Mouse (Mus musculus): ENCODE data around the gene L3mbtl3. TPM values are rescaled to one million over a fixed set of nuclear protein-coding genes. Genes with fewer than 3 reads are reported as not detected.

The L3mbtl3 gene
- total and polyA plus RNA-seq, 3 experiments, result 1.8 to 3.5 TPM; not detected in 1

DNA sequence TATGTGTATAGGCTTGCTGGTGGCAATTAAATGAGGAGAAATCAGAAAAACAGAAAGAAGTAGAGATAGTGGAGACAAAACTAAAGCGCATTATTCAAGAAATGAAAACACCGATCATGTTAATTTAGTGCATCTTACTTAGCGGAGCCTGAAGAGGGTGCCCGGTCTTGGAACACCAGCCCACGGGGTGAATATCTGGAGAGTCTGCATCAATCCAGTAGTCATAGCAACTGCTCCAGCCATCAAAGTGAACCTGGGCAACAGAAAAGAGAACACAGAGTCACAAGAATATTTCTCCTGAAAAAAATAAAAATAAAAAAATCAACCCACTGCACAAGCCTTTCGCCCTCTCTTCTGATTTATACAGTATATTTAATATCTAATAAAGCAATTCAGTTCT, 72.3 kb downstream of the L3mbtl3 start:
- no peaks in the 10 kb centered on the region for H3K36me3 ChIP-seq (ENCODE audit: control insufficient read depth in 1 of 2, insufficient read depth in 2 of 2, low read length in 2 of 2)
- no peaks in the 10 kb centered on the region for H3K9me3 ChIP-seq (replicated peaks; ENCODE audit: insufficient read depth, low read length)
- no peaks in the 10 kb centered on the region for H3K79me2 ChIP-seq (ENCODE audit: control insufficient read depth, insufficient read depth, low read length, poor library complexity)
- H3K4me3 ChIP-seq (ENCODE audit: control insufficient read depth in 1 of 2, insufficient read depth in 1 of 2, low read depth in 2 of 2, low read length in 2 of 2), result no peak overlapping the region
- TF ChIP-seq BHLHE40 (IDR thresholded peaks at IDR 0.05; ENCODE audit: borderline replicate concordance, low read depth, low read length), result no peak
- no peak for TF ChIP-seq HCFC1 (IDR thresholded peaks at IDR 0.05; ENCODE audit: low read depth, low read length)
- no peak for TF ChIP-seq MXI1 (IDR thresholded peaks at IDR 0.05; ENCODE audit: low read depth, low read length)
- no peak for TF ChIP-seq E2F4 (IDR thresholded peaks at IDR 0.05; ENCODE audit: borderline replicate concordance, low read depth, low read length)
- no peak for TF ChIP-seq MEF2A (IDR thresholded peaks at IDR 0.05; ENCODE audit: extremely low read depth, insufficient replicate concordance, low read depth, low read length, poor library complexity, severe bottlenecking)
- TF ChIP-seq ELF1 (IDR thresholded peaks at IDR 0.05; ENCODE audit: low read depth, low read length), result no peak
- no peak for TF ChIP-seq ZNF384 (IDR thresholded peaks at IDR 0.05; ENCODE audit: low read depth, low read length)
- TF ChIP-seq RAD21 (IDR thresholded peaks at IDR 0.05; ENCODE audit: low read depth, low read length), result no peak
- no peak for TF ChIP-seq TCF12 (IDR thresholded peaks at IDR 0.05; ENCODE audit: low read depth, low read length)
- no peak for TF ChIP-seq MAX (IDR thresholded peaks at IDR 0.05; ENCODE audit: low read length)
- no peak for TF ChIP-seq CHD2 (IDR thresholded peaks at IDR 0.05; ENCODE audit: low read length)
- no peak for TF ChIP-seq CTCF (IDR thresholded peaks at IDR 0.05 in 2 of 3, conservative IDR thresholded peaks at IDR 0.05 in 1 of 3; ENCODE audit: control insufficient read depth in 1 of 3, insufficient read depth in 1 of 3, low read depth in 2 of 3, low read length in 3 of 3, poor library complexity in 1 of 3, severe bottlenecking in 1 of 3)
- no peak for TF ChIP-seq SMC3 (IDR thresholded peaks at IDR 0.05; ENCODE audit: low read depth, low read length)
- TF ChIP-seq USF2 (IDR thresholded peaks at IDR 0.05; ENCODE audit: borderline replicate concordance in 1 of 2, insufficient read depth in 1 of 2, low read depth in 1 of 2, low read length in 2 of 2), result no peak
- DNase-seq (ENCODE audit: low read depth, low spot score), result no peak
- no peak overlapping the region for H3K27ac ChIP-seq (ENCODE audit: control insufficient read depth, low read depth, low read length)
- H3K27me3 ChIP-seq (ENCODE audit: control insufficient read depth in 1 of 2, insufficient read depth in 2 of 2, low read length in 2 of 2), result no peaks in the 10 kb centered on the region; a peak in 1 of 4 replicates
- no peak overlapping the region for H3K9ac ChIP-seq (ENCODE audit: control insufficient read depth, low read depth, low read length, poor library complexity, severe bottlenecking)
- H3K4me1 ChIP-seq (ENCODE audit: control insufficient read depth in 1 of 2, insufficient read depth in 2 of 2, low read length in 2 of 2), result no peaks in the 10 kb centered on the region

DNA sequence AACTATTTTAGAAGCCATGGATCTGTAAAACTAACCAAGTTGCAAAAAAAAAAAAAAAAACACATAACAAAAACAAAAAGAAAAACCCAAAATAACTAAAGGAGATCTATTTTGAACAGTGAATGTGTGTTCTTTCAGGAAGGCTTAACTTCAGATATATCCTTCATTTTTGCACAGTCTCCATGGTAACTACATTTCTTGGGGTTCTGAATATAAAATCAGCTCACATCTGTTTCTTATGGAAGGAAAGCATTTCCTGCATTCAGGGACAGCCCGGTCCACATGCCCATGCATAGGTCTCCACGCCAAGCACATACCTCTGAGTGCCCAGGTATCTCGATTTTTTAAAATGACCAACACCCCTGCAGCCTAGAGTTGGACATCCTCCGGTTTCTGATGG, 73.4 kb downstream of the L3mbtl3 start:
- no peaks in the 10 kb centered on the region for H3K4me1 ChIP-seq (ENCODE audit: control insufficient read depth in 1 of 2, insufficient read depth in 2 of 2, low read length in 2 of 2)
- H3K9ac ChIP-seq (ENCODE audit: control insufficient read depth, low read depth, low read length, poor library complexity, severe bottlenecking), result no peak overlapping the region
- no peak overlapping the region for H3K27ac ChIP-seq (ENCODE audit: control insufficient read depth, low read depth, low read length)
- H3K27me3 ChIP-seq (ENCODE audit: control insufficient read depth in 1 of 2, insufficient read depth in 2 of 2, low read length in 2 of 2), result no peaks in the 10 kb centered on the region; a peak in 1 of 4 replicates
- H3K79me2 ChIP-seq (ENCODE audit: control insufficient read depth, insufficient read depth, low read length, poor library complexity), result no peaks in the 10 kb centered on the region
- no peaks in the 10 kb centered on the region for H3K9me3 ChIP-seq (replicated peaks; ENCODE audit: insufficient read depth, low read length)
- H3K4me3 ChIP-seq (ENCODE audit: control insufficient read depth in 1 of 2, insufficient read depth in 1 of 2, low read depth in 2 of 2, low read length in 2 of 2), result no peak overlapping the region
- TF ChIP-seq MYB (IDR thresholded peaks at IDR 0.05; ENCODE audit: low read depth, low read length), result no peak
- no peak for TF ChIP-seq MXI1 (IDR thresholded peaks at IDR 0.05; ENCODE audit: low read depth, low read length)
- TF ChIP-seq HCFC1 (IDR thresholded peaks at IDR 0.05; ENCODE audit: low read depth, low read length), result no peak
- TF ChIP-seq EP300 (IDR thresholded peaks at IDR 0.05; ENCODE audit: low read depth in 1 of 2, low read length in 2 of 2), result no peak
- no peak for TF ChIP-seq TBP (IDR thresholded peaks at IDR 0.05; ENCODE audit: low read depth, low read length)
- no peak for TF ChIP-seq ZC3H11A (IDR thresholded peaks at IDR 0.05; ENCODE audit: low read depth, low read length)
- no peak for TF ChIP-seq E2F4 (IDR thresholded peaks at IDR 0.05; ENCODE audit: borderline replicate concordance, low read depth, low read length)
- TF ChIP-seq TAL1 (IDR thresholded peaks at IDR 0.05; ENCODE audit: low read length), result no peak
- TF ChIP-seq CHD2 (IDR thresholded peaks at IDR 0.05; ENCODE audit: low read length), result no peak
- TF ChIP-seq ELF1 (IDR thresholded peaks at IDR 0.05; ENCODE audit: low read depth, low read length), result no peak
- TF ChIP-seq NRF1 (IDR thresholded peaks at IDR 0.05; ENCODE audit: insufficient read depth, low read depth, low read length, poor library complexity, severe bottlenecking), result no peak
- TF ChIP-seq UBTF (IDR thresholded peaks at IDR 0.05; ENCODE audit: borderline replicate concordance, insufficient read depth, low read depth, low read length), result no peak
- no peak for TF ChIP-seq BHLHE40 (IDR thresholded peaks at IDR 0.05; ENCODE audit: borderline replicate concordance, low read depth, low read length)
- TF ChIP-seq ZNF384 (IDR thresholded peaks at IDR 0.05; ENCODE audit: low read depth, low read length), result no peak
- TF ChIP-seq GABPA (IDR thresholded peaks at IDR 0.05; ENCODE audit: low read depth, low read length), result no peak
- DNase-seq (ENCODE audit: low read depth, low spot score), result no peak
- H3K36me3 ChIP-seq (ENCODE audit: control insufficient read depth in 1 of 2, insufficient read depth in 2 of 2, low read length in 2 of 2), result no peaks in the 10 kb centered on the region

Data from MEL (cell line).